Mouse (Mus musculus) midbrain, embryonic 11.5 days (tissue): ENCODE data around the gene Fam221b. TPM values are rescaled to one million over a fixed set of nuclear protein-coding genes. Genes with fewer than 3 reads are reported as not detected.

Source experiments
- ATAC-seq: fragments of 200-750 bp; cut with Nextera tagmentation; 2 replicates; pipeline ENCODE4 v1.8.0; 2017; ENCODE audit warnings: moderate TSS enrichment, moderate library complexity; ENCODE audit not compliant: low FRiP score
- DNase-seq: peaks from one replicate; pipeline ENCODE4 v3.0.0; 2015; ENCODE audit warnings: low spot score; ENCODE audit errors: missing footprints
- H3K27ac ChIP-seq: fragments of 300-500 bp; sonication (generic); 2 replicates; pipeline ENCODE4 v1.5.1; 2014; ENCODE audit warnings: low read depth, low read length
- H3K27me3 ChIP-seq: fragments of 300-500 bp; sonication (generic); 2 replicates; pipeline ENCODE4 v1.6.1; 2014; ENCODE audit warnings: mild to moderate bottlenecking, low read length, moderate library complexity, mixed read lengths; ENCODE audit not compliant: control insufficient read depth, insufficient read depth
- H3K36me3 ChIP-seq: fragments of 300-500 bp; sonication (generic); 2 replicates; pipeline ENCODE4 v1.6.1; 2014; ENCODE audit warnings: mild to moderate bottlenecking, low read length, moderate library complexity, mixed read lengths; ENCODE audit not compliant: control insufficient read depth, insufficient read depth
- H3K4me1 ChIP-seq: fragments of 300-500 bp; sonication (generic); 2 replicates; pipeline ENCODE4 v1.6.1; 2014; ENCODE audit warnings: low read length; ENCODE audit not compliant: control insufficient read depth, insufficient read depth
- H3K4me2 ChIP-seq: fragments of 300-500 bp; sonication (generic); 2 replicates; pipeline ENCODE4 v1.6.1; 2014; ENCODE audit warnings: mild to moderate bottlenecking, moderate library complexity
- H3K4me3 ChIP-seq: fragments of 300-500 bp; sonication (generic); 2 replicates; pipeline ENCODE4 v1.5.1; 2014; ENCODE audit warnings: low read depth, low read length
- H3K9ac ChIP-seq: fragments of 300-500 bp; sonication (generic); 2 replicates; pipeline ENCODE4 v1.6.1; 2014; ENCODE audit warnings: low read length
- H3K9me3 ChIP-seq: fragments of 300-500 bp; sonication (generic); 2 replicates; pipeline ENCODE4 v1.6.1; 2016; ENCODE audit warnings: low read length; ENCODE audit not compliant: control insufficient read depth
- WGBS: fragments of 180-500 bp; shearing (Covaris S2); extraction: QIAGEN DNeasy Blood & Tissue Kit; methylation state at CpG from one replicate; pipeline ENCODE4 v1.1.7; 2014; 5-methylcytosine and 5-hydroxymethylcytosine counted together
- polyA plus RNA-seq: library from polyadenylated mRNA; unstranded; fragments of >200 nt; fragmentation: Nextera tagmentation; extraction: Ambion mirVana; gene quantifications from 2 replicates; pipeline ENCODE4 v1.2.1, GENCODE M21; 2014

Fam221b gene
- 2.4 and 2.5 TPM in 2 replicates for polyA plus RNA-seq

DNA sequence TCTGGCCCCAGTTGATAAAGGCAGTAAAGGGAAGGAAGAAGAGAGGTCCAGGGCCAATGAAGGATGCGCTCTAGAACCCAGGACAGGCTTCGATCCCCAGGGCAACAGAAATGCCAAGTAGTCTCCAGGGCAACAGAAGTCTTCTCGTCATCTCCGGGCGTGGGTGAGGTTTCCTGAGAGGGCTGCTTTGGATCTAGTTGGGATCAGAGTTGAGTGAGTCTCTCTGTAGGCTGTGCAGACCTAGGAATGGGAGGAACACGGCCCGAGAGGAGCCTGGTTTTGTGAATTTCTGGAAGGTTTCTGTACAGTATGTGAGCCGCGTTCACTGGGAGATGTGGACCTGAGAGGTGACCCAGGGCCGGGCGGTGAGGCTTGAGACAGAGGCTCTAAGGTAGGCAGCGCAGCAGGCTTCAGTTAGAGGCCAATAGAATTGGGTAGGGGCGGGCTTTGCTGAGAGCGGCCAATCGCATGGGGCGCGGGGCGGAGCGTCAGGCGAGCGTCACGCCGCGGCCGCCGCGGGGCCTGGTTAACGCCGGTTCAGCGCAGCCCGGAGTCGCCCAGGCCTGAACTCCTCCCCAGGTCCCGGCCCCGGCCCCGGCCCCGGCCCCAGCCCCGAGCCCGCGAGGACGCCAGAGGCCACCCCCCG lies at the start of gene Fam221b, which contains the start of gene Tmem8b:
Gene Fam221b (minus strand): TSS at position 364 of the 646 bp plus-strand sequence.
Gene Tmem8b (plus strand): TSS at position 190 of the 646 bp plus-strand sequence.
- peak; percentile 94 for ATAC-seq
- Histone ChIP-seq H3K36me3 (no peaks in the 10 kb centered on the region), H3K27me3 (peaks cover 9% of the 10 kb centered on the region; the same call in 1 of the 2 replicates)

DNA sequence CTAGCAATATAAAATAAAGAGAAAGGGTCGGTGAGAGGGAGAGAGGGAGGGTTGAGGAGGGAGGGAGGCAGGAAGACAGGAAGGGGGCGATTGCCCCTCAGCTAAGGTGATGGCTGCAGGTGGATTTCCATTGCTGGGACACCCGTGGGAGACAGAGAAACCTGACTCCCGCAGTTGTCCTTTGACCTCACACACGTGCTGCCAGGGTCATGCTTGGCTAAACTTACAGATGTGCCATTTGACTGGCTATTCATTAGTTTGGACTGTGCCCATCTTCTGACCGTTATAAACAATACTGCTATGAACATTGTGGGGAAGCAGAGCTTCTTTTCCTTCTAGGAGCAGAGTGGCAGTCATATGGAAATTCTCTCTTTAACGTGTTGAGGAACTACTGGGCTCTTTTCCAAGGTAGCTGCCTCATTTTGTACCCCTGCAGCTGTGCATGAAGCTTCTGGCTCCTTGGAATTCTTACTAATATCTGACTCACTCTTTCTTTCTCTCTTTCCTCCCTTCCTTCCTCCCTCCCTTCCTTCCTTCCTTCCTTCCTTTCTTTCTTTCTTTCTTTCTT lies 44.8 kb upstream of the Fam221b start:
- no peak overlapping the region for H3K27ac ChIP-seq
- WGBS, result 45% methylated on average over 7 of the region's 7 CpGs
- no peak overlapping the region for H3K4me2 ChIP-seq
- H3K4me1 ChIP-seq, result no peaks in the 10 kb centered on the region
- H3K9me3 ChIP-seq, result no peaks in the 10 kb centered on the region
- no peak overlapping the region for H3K9ac ChIP-seq
- H3K4me3 ChIP-seq, result no peak overlapping the region
- no peak for ATAC-seq
- peak; percentile 6 for DNase-seq
- H3K27me3 ChIP-seq, result no peaks in the 10 kb centered on the region
- no peaks in the 10 kb centered on the region for H3K36me3 ChIP-seq

More for the DNA sequence above, at the start of gene Fam221b, which contains the start of gene Tmem8b:
- WGBS, result under 1% methylated on average over 39 of the region's 41 CpGs
- peaks cover 2% of the 10 kb centered on the region; the same call in 1 of the 2 replicates for H3K4me1 ChIP-seq
- H3K27ac ChIP-seq, result peak within 1 kb of the TSS; percentile 25; the same call in 1 of the 2 replicates
- no peaks in the 10 kb centered on the region for H3K9me3 ChIP-seq
- peak within 1 kb of the TSS; percentile 68 for H3K4me3 ChIP-seq
- peak within 1 kb of the TSS; percentile 79 for H3K9ac ChIP-seq
- DNase-seq, result peak; percentile 98
- peak within 1 kb of the TSS; percentile 77 for H3K4me2 ChIP-seq

DNA sequence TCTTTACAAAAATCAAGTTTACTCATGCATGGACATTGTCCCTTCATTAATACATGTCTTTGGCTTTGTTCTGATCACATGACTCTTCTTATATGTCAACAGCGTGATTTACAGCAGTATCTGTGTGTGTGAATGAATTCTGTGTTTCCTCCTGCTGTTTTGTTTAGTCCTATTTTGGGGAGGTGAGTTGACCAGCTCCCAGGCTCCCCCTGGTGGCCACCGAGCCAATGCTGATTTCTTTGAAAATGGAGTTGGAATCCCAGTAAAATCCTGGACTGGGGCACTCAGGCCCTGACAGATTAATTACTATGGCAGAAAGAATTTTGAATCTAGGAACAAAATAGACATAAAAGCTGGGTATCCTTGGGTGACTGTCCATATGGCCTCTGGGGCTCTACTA lies 42.9 kb upstream of the Fam221b start:
- WGBS, result 2% methylated on average over 2 of the region's 2 CpGs
- H3K4me2 ChIP-seq, result no peak overlapping the region
- H3K4me1 ChIP-seq, result no peaks in the 10 kb centered on the region
- DNase-seq (peak; percentile 97), ATAC-seq (no peak)
- no peaks in the 10 kb centered on the region for H3K36me3 ChIP-seq
- H3K27me3 ChIP-seq, result no peaks in the 10 kb centered on the region
- no peaks in the 10 kb centered on the region for H3K9me3 ChIP-seq
- H3K9ac ChIP-seq, result no peak overlapping the region
- no peak overlapping the region for H3K27ac ChIP-seq
- no peak overlapping the region for H3K4me3 ChIP-seq

DNA sequence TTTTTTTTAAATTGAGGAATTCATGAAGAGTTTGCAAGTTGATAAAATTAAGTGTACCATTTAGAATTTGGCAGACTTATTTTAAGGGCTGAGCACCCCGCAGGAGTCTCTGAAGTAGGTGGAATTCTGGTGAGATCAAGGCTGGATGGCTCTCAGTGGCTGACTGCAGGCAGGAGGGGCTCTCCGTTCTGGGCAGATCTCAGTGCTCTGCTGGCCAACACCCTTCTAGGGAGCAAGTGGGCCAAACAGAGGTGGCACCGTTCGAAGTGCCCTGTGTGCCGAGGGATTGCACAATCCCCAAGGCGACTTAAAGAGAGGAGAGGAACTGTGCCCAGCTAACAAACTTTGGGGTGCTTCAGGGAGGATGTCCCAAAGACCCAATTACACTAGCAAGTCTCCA lies 40.9 kb upstream of the Fam221b start, which contains the start of gene Olfr71:
Gene Olfr71 (minus strand): TSS at position 387 of the 400 bp plus-strand sequence.
- Histone ChIP-seq H3K27ac (no peak within 1 kb of the TSS), H3K27me3 (no peaks in the 10 kb centered on the region), H3K4me2 (no peak within 1 kb of the TSS), H3K36me3 (no peaks in the 10 kb centered on the region), H3K4me3 (no peak within 1 kb of the TSS), H3K4me1 (no peaks in the 10 kb centered on the region), H3K9ac (no peak within 1 kb of the TSS), H3K9me3 (no peaks in the 10 kb centered on the region)
- ATAC-seq (no peak), DNase-seq (peak; percentile 65)
- whole genome bisulfite sequencing, result 81% methylated on average over 6 of the region's 6 CpGs

DNA sequence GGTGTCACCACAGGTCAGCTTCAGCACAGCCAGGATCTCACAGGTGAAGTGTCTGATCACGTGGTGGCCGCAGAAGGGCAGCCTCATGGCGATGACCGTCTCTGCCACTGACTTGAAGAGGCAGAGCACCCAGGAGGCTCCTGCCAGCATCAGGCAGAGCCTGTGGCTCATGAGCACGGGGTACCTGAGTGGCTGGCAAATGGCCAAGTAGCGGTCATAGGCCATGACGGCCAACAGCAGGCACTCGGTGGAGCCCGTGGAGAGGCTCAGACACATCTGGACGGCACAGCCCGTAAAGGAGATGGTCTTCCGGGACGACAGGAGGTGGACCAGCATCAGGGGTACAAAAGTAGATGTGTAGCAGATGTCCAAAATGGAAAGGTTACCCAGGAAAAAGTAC lies 37.0 kb upstream of the Fam221b start:
- Histone ChIP-seq H3K36me3 (no peaks in the 10 kb centered on the region), H3K27ac (no peak overlapping the region), H3K4me2 (no peak overlapping the region), H3K27me3 (no peaks in the 10 kb centered on the region), H3K9ac (no peak overlapping the region), H3K9me3 (no peaks in the 10 kb centered on the region), H3K4me1 (no peaks in the 10 kb centered on the region), H3K4me3 (no peak overlapping the region)
- DNase-seq (peak; percentile 56), ATAC-seq (no peak)
- WGBS, result 89% methylated on average over 13 of the region's 13 CpGs

DNA sequence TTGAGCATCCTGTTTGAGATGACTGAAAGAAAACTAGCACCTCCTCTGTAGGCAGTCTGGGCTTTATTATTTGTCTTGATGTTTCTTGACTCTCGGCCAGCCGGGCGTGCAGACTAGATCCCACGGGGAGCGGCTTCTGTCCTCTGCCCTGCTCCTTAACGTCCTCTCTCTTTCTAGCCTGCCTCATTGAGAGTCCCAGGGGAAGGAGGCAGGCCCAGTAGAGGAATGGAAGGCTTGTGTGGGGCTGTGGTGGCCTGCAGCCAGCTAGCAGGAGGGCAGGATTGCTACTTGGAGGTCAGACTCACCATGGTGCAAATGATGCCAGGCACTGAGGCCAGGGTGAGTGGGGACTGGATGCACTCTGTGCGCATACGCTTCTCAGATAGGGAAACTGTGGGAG lies 34.9 kb upstream of the Fam221b start:
- no peaks in the 10 kb centered on the region for H3K36me3 ChIP-seq
- H3K4me3 ChIP-seq, result no peak overlapping the region
- H3K9me3 ChIP-seq, result no peaks in the 10 kb centered on the region
- DNase-seq (no peak), ATAC-seq (no peak)
- H3K4me2 ChIP-seq, result no peak overlapping the region
- H3K27ac ChIP-seq, result no peak overlapping the region
- H3K9ac ChIP-seq, result no peak overlapping the region
- H3K27me3 ChIP-seq, result no peaks in the 10 kb centered on the region
- 82% methylated on average over 8 of the region's 8 CpGs for WGBS
- H3K4me1 ChIP-seq, result no peaks in the 10 kb centered on the region

DNA sequence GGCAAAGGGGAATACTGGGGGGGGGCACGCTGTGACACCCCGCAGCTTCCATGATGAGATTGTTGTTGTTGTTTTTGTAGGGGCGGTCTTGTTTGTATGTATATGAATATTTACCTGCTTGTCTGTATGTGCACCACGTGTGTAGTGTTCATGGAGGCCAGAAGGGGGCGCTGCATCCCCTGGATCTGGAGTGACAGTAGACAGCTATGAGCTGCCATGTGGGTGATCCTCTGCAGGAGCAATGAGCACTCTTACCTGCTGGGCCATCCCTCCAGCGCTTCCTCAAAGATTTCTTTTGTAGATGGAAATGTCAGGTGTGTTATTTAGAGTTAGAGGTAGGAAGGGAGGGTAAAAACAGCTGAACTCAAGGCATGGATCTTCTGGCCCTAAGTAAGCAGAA lies 34.5 kb upstream of the Fam221b start:
- Histone ChIP-seq H3K36me3 (no peaks in the 10 kb centered on the region), H3K9ac (no peak overlapping the region), H3K27ac (no peak overlapping the region), H3K27me3 (no peaks in the 10 kb centered on the region), H3K9me3 (no peaks in the 10 kb centered on the region), H3K4me1 (no peaks in the 10 kb centered on the region), H3K4me2 (no peak overlapping the region), H3K4me3 (no peak overlapping the region)
- no peak for ATAC-seq
- 70% methylated on average over 6 of the region's 6 CpGs for WGBS
- DNase-seq, result peak; percentile 60

DNA sequence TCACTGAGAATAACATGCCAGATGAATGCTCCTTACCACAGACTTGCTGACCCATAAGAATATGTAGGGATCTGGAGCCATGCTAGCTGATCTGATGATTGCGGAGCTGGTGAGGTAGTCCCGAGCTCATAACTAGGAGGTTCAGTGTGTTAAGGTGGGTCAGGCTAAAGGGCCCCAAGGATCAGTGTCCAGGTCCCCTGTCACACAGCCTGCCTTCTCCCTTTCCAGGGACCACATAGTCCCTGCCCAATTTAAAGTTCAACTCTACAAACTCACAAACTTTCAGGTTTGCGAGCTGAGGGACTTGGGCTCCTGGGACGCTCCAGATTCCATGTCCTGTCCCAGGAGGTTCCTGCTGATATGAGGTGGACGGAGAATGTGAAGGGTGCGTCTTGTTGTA lies 31.8 kb upstream of the Fam221b start, which contains the start of gene Olfr70:
Gene Olfr70 (minus strand): TSS at position 101 of the 400 bp plus-strand sequence.
- no peaks in the 10 kb centered on the region for H3K36me3 ChIP-seq
- DNase-seq, result peak; percentile 4
- H3K27me3 ChIP-seq, result no peaks in the 10 kb centered on the region
- no peak within 1 kb of the TSS for H3K9ac ChIP-seq
- WGBS, result 94% methylated on average over 6 of the region's 6 CpGs
- no peak within 1 kb of the TSS for H3K4me2 ChIP-seq
- H3K9me3 ChIP-seq, result no peaks in the 10 kb centered on the region
- H3K27ac ChIP-seq, result no peak within 1 kb of the TSS
- H3K4me1 ChIP-seq, result no peaks in the 10 kb centered on the region
- no peak within 1 kb of the TSS for H3K4me3 ChIP-seq
- no peak for ATAC-seq

DNA sequence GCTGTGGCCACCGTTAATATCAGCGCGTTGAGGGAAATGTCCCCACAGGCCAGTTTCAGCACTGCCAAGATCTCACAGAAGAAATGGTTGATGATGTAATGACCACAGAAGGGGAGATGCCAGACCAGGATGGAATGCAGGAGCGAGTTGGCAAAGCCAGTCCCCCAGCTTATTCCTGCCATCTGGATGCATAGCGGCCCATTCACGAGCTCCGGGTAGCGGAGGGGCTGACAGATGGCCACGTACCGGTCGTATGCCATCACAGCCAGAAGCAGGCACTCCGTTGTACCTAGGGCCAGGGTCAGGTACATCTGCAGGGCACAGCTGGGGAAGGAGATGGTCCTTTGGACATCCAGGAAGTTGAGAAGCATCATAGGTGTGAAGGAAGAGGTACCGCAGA lies 27.6 kb upstream of the Fam221b start:
- Histone ChIP-seq H3K36me3 (no peaks in the 10 kb centered on the region), H3K27ac (no peak overlapping the region), H3K4me3 (no peak overlapping the region), H3K4me2 (no peak overlapping the region), H3K9me3 (no peaks in the 10 kb centered on the region), H3K4me1 (no peaks in the 10 kb centered on the region), H3K27me3 (no peaks in the 10 kb centered on the region), H3K9ac (no peak overlapping the region)
- ATAC-seq, result no peak
- peak; percentile 57 for DNase-seq
- WGBS, result 95% methylated on average over 13 of the region's 13 CpGs
